Mouse (Mus musculus): ENCODE data around the gene Mroh2a.

Gene Mroh2a

DNA sequence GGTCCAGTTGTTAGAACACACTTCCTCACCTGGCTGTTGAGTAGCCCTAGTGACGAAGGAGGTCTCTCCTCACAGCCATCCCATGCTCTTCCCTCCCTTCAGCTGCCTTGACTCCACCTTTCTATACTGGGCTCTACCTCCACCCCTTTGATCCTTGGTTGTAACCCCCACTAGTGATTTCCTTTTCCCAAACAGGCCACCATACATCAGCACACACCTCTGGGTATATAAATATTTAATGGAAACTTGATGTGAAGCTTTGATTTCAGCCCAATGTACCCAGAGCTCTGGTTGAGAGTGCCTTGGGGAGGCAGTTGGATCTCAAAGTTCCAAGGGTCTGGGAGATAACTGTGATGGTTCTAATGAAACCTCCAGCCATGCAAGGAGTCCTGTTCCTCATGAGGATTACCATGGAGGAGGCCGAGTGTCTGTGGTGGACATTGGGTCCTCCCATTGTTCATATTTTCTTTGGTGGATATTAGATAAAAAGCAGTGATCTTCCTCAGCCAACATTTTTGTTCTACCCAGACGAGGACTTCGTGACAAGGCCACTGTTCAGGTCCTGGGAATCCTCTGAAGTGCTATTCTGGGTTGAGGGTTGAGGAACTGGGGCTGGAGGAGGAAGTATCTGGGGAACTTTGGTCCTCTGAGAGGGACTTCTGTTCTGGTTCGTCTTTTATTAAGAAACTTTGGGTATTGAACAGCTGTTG lies at the start of gene Mroh2a:
Mroh2a (plus strand) TSS at position 317 of the 710 bp plus-strand sequence.
- DNase-seq (ENCODE audit: low spot score in 2 of 2) = peak; percentile 18 to 65

DNA sequence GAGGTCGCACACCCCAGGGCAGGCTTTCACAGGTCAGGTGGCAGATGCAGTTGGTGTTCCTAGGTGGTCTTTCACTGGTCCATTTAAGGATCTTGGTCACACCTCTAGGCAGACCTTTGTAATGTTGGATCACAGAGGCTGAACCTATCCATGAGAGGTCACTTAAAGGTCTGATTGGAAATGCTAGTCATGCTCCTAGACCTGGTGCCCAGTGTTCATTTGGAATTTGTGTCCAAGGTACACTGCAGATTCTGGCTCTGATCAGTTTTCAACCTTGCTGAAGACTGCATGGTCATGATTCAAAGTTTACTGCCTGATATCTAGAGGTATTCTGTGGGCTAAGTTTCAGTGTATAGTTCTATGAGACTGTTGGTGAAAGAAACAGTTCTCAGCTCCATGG lies 47.1 kb upstream of the Mroh2a start:
- DNase-seq (ENCODE audit: low spot score in 2 of 2) = no peak

DNA sequence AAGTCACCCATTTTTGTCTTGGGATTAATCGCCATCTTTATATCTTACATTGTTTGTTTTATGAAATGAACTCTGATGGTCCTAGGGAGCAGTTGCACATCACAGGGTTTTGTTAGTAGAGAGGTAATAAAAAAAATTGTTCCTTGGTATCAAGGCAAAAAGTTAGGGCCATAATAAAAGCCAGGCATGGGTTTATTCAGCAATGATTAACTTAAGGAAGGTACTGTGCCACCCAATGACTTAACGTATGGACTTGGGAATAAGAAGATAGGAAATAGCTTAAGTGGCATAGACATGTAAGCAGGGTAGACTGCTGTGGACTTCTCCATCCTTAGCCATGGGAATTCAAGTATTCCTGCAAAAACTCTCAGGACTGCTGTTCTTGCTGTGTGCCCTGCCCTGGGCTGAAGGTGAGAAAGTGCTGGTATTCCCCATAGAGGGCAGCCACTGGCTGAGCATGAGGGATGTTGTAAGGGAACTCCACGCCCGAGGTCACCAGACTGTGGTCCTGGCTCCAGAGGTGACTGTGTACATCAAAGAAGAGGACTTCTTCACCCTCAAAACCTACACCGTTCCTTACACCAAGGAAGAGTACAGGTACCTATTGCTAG lies 40.4 kb upstream of the Mroh2a start:
- DNase-seq (ENCODE audit: low spot score in 2 of 2) = no peak

DNA sequence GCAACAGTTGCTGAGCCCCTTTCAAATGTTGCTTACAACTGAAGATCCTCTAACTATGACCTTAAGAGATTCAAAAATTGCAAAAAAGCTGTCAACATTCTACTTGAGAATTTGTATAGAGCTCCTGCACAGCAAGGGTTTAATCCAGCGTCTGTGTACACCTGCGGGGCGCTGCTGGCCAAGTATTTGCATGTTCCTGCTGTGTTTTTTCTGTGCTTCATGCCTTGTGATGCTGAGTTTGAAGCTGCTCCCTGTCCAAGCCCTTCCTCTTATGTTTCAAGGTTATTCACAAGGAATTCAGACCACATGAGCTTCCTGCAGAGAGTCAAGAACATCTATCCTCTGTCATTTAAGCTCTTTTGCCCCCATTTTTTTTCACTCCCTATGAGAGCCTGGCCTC lies 34.6 kb upstream of the Mroh2a start:
- no peak for DNase-seq (ENCODE audit: low spot score in 2 of 2)

DNA sequence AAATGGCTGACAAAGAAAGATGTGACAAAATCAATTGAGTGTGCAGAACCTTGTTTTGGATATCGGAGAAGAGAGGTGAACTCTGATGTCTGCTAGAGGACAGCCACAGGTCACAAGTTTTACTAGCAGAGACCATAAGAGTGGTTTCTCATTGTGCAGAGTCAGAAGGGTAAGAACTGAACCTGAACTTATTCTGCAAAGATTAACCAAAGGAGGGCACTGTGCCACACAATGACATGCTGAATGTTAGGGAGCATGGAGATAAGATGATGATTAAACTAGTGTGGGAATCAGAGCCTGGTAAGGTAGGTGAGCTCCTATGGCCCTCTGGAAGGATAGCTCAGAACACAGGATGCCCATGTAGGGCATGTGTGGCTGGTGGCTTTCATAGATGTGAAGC lies 31.1 kb upstream of the Mroh2a start:
- no peak for DNase-seq (ENCODE audit: low spot score in 2 of 2)

DNA sequence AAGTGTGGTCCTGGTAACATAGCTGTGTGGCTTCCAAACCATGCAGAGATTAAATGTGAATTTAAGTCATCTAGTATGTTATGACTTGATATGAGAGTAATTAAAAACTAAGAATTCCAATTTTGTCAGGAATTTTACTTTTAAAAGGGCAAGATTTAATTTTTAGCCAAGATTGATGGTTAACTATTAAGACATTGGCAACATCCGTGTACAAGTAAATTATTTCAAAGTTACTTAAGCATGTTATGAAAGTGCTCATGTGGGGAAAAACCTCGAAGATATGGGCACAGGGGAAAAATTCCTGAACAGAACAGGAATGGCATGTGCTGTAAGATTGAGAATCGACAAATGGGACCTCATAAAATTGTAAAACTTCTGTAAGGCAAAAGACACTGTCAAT lies 29.3 kb upstream of the Mroh2a start:
- no peak for DNase-seq (ENCODE audit: low spot score in 2 of 2)

DNA sequence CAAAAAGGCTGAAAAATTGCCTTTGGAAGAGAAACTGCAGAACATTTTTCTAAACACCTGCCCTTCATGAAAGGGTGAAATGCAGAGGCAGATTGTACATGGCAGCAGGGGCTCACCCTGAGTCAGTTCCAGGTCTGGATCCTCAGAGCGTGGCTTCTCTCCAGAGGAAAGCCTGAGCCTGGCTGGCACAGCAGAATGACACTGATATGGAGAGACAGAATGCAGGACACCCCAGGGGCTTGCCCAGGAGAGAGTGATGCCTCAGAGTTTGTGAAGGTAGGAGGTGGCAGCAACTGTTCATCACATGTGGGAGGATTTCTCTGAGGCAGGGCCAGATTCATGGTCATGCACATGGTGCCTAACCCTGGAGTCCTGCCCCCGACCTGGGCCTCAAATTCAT lies 26.8 kb upstream of the Mroh2a start:
- DNase-seq (ENCODE audit: low spot score in 2 of 2) = no peak

DNA sequence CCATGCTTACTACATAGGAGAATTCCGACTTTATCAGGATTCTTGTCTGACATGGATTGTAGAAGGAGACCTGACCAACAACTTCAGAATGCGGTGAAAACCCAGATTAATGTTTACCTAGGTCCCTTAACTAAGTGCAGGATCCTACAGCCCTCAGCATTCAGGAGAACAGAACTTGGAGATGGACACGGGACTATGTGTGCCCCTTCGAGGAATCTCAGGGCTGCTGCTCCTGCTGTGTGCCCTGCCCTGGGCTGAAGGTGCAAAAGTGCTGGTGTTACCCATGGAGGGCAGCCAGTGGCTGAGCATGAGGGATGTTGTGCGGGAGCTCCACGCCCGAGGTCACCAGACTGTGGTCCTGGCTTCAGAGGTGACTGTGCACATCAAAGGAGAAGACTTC lies 26.3 kb upstream of the Mroh2a start, which contains the start of gene Ugt1a2:
Ugt1a2 (plus strand) TSS at position 146 of the 400 bp plus-strand sequence.
- DNase-seq (ENCODE audit: low spot score in 2 of 2) = no peak

DNA sequence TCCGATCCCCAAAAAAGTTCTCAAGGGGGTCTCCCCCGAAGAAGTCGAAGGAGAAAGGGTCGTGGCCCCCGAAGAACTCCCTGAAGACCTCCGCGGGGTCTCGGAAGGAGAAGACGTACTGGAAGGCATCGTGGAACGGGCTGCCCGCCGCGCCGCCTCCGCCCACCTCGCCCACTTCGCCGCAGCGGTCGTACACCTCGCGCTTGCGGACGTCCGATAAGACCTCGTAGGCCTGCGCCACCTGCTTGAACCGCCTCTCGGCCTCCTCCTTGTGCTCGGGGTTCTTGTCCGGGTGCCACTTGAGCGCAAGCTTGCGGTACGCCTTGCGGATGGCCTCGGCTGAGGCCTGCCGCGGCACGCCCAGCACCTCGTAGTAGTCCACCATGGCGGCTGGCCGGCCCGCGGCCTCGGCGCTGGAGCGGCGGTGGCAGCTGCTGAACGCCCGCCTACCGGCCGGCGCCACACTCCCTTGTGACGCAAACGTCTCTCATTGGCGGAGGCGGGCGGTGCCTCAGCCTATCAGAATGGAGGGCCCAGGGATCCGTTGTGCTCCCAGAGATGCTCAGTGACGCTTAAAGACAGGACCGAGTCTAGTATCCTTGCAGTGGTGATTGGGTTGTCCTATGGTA lies 21.4 kb upstream of the Mroh2a start, which contains the start of gene Dnajb3:
Dnajb3 (minus strand) TSS at position 489 of the 629 bp plus-strand sequence.
- DNase-seq (ENCODE audit: low spot score in 2 of 2) = peak; percentile 71

DNA sequence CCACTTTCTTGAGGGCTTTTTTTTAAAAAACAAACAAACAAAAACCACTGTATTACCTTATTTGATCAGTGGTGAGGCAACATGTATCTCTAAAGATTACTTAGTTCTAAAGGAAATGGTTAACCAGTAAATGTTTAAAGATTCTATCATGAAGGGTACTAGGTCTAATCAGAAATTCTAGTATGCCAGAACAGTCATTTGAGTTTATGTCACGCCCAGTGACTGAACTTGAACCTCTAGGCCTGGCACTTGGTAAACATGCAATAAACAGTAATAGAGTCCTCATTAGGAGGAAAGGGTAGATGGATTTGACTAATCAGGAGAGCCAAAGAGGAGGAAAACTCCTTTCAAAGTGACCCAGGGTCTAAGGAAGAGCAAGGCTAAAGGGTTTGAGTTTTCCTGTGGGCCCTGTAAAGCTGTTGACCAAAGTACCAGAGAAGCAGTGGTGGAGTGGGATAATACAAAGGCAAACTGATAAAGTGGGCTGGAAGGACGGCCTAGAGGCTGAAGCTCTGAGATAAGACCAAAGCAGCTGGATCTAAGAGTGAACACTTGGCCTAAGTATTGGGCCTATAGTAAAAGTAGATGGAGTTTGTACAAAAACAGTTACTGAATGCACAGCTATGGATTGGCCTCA lies 19.8 kb upstream of the Mroh2a start:
- peak in 1 of 2 experiments; percentile 28 for DNase-seq (ENCODE audit: low spot score in 2 of 2)

DNA sequence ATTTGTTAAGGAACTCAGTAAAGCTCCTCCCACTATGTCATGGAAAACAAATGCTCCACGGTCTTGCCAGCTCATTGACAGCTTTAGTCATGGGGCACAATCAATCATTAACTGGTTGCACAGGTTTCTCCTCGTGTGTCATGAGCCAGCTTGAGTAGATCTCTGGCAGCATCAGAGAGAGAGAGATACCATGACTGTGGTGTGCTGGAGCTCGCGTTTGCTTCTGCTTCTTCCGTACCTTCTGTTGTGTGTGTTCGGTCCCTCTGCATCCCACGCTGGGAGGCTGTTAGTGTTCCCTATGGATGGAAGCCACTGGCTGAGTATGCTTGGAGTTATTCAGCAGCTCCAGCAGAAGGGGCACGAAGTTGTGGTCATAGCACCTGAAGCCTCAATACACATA lies 15.0 kb upstream of the Mroh2a start, which contains the start of gene Ugt1a1:
Ugt1a1 (plus strand) TSS at position 148 of the 400 bp plus-strand sequence.
- peak; percentile 24 to 72 for DNase-seq (ENCODE audit: low spot score in 2 of 2)

DNA sequence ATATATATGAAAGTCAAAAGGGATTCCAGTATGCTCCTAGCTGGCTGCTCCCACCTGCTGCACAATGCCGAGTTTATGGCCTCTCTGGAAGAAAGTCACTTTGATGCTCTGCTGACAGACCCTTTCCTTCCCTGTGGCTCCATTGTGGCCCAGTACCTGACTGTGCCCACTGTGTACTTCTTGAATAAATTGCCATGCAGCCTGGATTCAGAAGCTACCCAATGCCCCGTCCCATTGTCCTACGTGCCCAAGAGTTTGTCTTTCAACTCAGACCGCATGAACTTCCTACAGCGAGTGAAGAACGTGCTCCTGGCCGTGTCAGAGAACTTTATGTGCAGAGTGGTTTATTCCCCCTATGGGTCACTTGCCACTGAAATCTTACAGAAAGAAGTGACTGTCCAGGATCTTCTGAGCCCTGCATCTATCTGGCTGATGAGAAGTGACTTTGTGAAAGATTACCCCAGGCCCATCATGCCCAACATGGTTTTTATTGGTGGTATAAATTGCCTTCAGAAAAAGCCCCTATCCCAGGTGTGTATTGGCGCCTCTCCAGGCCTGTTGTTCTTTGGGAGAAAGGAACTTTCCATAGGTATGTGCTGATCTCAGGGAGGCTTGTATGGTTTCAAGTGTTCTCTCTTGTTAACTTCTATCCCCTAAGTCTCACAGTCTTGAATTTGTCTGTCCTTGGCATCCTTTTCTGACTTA lies 14.3 kb upstream of the Mroh2a start:
- peak; percentile 23 to 80 for DNase-seq (ENCODE audit: low spot score in 2 of 2)

DNA sequence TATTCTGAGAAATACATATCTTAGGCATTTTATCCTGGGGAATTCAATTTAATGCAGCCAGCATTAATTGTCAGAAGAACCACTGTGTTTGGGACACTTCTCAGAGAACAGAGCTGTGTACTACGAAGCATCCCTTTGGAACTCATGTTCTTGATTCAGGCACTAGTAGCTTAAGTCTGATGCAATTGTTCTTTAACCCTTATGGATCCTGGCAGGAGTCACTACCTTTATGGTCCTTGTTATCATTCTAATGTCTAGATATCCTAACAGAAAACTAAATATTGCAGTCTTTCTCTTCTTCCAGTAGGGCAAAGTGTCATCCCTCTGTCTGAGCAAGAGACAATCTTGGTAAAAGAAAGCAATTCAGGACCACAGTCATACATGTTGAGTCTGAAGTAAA lies 13.7 kb upstream of the Mroh2a start:
- peak in 1 of 2 experiments; percentile 42 for DNase-seq (ENCODE audit: low spot score in 2 of 2)

DNA sequence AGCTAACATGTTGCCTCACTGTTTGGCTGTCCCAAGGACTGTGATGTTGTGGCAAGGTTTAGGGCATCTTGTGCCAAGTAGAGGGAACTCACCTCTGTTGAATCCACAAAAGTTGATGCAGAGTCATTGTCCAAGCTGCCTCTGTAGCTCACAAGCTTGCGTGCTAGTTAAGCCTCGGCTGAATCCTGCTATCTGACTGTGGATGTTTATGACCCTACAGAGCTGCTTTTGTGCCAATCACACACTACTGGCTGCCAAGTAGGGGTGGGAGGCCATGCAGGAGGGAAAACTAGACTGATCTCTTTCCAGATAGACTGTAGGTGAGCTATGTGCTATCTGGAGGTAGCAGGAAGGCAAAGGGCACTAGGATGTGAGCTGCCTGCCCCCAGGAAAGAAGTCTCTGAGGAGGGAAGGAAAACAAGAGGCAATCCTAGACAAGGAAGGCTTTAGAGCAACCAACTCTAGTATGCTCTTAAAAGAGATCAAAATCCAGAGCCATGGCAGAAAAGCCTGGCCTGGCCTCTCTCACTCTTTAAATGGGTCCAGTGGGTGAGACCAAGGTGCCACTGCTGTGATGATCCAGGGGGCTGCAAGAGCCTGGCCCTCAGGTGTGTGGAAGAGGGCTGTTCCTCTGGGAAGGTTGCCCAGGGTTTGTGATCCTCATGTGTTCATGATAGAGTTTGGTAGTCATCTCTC lies 12.9 kb upstream of the Mroh2a start:
- DNase-seq (ENCODE audit: low spot score in 2 of 2) = peak; percentile 41 to 75

DNA sequence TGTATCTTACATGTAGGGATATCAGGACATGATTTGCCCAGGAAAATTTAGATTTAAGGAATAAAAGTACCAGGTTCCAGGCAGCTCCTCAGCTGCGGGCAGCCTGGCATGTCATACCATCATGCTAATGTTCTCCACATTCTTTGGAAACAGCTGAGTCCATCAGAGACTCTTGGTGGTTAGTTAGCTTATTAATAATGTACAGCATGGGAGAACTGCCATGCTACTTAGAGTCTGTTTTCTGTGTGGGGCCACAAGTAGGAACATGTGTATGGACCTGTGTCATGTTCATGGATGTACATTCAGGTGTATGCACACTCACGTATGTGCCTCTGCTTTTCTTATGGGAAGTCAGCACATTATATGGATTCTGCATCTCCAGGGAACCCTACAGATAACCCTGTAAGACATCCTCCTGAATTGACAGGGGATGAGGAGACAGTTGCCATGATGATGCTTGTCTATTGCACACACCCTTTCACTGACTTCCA lies 12.3 kb upstream of the Mroh2a start:
- no peak for DNase-seq (ENCODE audit: low spot score in 2 of 2)

DNA sequence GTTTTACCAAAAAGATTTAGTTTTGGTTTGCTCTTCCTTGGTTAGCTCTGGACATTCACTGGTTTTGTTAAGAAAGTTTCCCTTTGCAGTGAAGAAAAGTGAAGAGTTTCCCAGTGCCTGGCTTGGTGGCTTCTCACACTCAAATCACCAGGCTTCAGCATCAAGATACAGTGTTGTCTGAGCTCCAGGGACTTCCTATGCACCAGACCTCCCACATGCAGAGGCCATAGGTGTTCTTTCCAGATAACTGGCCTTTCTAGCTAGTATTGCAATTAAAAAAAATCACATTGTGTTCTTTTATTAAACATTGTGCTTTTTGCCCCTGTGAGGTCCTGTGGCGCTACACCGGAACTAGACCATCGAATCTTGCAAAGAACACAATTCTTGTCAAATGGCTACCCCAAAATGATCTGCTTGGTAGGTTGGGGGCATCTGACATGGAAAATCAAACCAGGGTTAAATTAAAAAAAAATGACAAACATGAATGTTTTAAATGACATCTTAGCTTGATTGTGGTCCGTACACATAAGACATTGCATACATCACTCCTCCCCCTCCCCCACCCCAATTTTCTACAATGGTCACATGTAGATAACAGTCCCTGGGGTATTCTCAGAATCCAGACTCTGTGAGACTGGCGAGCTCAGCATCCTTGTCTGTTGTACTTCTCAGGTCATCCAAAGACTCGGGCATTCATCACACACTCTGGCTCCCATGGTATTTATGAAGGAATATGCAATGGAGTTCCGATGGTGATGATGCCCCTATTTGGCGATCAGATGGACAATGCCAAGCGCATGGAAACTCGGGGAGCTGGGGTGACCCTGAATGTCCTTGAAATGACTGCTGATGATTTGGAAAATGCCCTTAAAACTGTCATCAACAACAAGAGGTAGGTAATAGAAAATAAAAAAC lies 11.1 kb upstream of the Mroh2a start:
- peak in 1 of 2 experiments; percentile 64 for DNase-seq (ENCODE audit: low spot score in 2 of 2)

DNA sequence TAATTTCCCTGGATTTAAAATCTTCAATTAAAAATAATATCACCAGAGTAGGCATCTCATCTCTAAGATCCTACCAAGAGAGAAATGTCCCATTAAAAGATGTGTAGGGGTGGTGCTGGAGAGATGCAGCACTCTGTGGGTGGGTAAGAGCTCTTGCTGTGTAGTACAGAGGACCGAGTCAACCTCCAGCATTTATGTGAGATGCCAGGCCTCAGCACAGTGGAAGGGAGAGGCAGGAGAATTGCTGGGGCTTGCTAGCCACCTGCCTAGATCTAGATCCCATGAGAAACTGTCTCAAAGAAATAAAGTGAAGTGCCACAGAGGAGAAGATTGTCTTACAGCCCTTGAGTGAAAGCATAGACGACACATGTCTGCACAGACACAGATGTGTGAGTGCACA lies 10.2 kb upstream of the Mroh2a start:
- DNase-seq (ENCODE audit: low spot score in 2 of 2) = peak in 1 of 2 experiments; percentile 62

DNA sequence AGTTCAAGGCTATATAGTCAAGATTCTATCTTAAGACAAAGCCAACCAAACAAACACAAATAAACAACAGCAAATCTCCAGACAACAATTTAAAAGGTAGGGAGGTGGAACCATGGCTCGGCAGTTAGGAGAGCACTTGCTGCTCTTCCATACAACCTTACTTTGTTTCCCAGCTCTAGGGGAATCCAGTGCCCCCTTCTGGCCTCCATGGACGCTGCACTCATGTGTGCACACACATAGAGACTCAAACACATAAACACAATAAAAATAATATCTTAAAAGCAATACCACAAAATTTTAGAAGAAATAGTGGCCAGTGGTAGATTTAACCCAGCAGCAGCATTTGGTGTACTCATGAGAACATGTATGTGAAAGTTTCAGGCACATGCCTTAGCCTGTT lies 9.6 kb upstream of the Mroh2a start:
- peak in 1 of 2 experiments; percentile 78 for DNase-seq (ENCODE audit: low spot score in 2 of 2)

DNA sequence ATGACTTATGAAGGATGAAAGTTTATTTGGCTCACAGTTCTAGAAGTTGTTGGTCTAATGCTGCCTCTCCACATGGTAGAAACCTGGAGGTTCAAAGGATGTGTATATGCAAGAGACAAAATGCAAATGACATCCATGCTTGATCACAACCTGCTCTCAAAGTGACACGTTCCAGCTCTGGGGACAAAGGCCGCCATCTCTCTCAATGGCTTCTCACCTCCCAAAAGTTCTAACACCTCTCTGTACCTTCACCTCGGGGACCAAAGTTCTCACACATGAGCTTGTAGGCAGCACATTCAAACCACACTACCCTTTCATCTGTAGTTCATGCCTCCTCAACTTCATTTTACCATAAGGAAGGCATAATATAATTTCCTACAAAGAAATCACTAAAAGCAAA lies 9.2 kb upstream of the Mroh2a start:
- peak in 1 of 2 experiments; percentile 59 for DNase-seq (ENCODE audit: low spot score in 2 of 2)

DNA sequence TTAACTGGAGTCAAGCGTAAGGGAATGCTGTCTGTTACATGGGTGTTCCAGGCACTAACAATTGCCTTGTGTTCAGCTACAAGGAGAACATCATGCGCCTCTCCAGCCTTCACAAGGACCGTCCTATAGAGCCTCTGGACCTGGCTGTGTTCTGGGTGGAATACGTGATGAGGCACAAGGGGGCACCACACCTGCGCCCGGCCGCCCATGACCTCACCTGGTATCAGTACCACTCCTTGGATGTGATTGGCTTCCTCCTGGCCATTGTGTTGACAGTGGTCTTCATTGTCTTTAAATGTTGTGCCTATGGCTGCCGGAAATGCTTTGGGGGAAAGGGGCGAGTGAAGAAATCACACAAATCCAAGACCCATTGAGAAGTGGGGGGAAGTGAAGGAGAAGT lies 8.7 kb upstream of the Mroh2a start:
- peak; percentile 37 to 80 for DNase-seq (ENCODE audit: low spot score in 2 of 2)
